Mouse (Mus musculus) kidney, adult 2 months (tissue): Measurements from ENCODE around the gene Kcnip4. TPM values are rescaled to one million over a fixed set of nuclear protein-coding genes. Genes with fewer than 3 reads are reported as not detected.

ENCODE experiments used
- DNase-seq: peaks from one replicate; pipeline ENCODE4 v3.0.0; 2021
- H3K27ac ChIP-seq: fragments of 200-500 bp; 2 replicates; pipeline ENCODE4 v1.5.1; 2012; ENCODE audit warnings: low read depth, low read length, control low read depth, inconsistent platforms; ENCODE audit not compliant: insufficient read depth
- H3K27me3 ChIP-seq: fragments of 200-500 bp; replicated peaks from 2 replicates; pipeline ENCODE4 v1.6.1; 2012; ENCODE audit warnings: mild to moderate bottlenecking, moderate library complexity, low read length, inconsistent platforms; ENCODE audit not compliant: control insufficient read depth, insufficient read depth
- H3K36me3 ChIP-seq: fragments of 200-500 bp; 2 replicates; pipeline ENCODE4 v1.6.1; 2012; ENCODE audit warnings: mild to moderate bottlenecking, moderate library complexity, low read length, inconsistent platforms; ENCODE audit not compliant: control insufficient read depth, insufficient read depth
- H3K4me1 ChIP-seq: fragments of 200-500 bp; 2 replicates; pipeline ENCODE4 v1.6.1; 2011; ENCODE audit warnings: low read length; ENCODE audit not compliant: control insufficient read depth, insufficient read depth
- H3K4me3 ChIP-seq: fragments of 200-500 bp; 2 replicates; pipeline ENCODE4 v1.5.1; 2011; ENCODE audit warnings: mild to moderate bottlenecking, low read depth, low read length, control low read depth; ENCODE audit not compliant: insufficient read depth
- CTCF ChIP-seq: fragments of 200-500 bp; conservative IDR thresholded peaks from 2 replicates; pipeline ENCODE4 v1.5.1; 2011; ENCODE audit warnings: low read depth, mild to moderate bottlenecking, control low read depth, low read length, moderate library complexity, mixed read lengths; ENCODE audit not compliant: insufficient read depth, insufficient read length
- POLR2A ChIP-seq: fragments of 200-500 bp; IDR thresholded peaks from one replicate; pipeline ENCODE4 v1.6.1; 2011; ENCODE audit warnings: low read depth, low read length, control low read depth
- WGBS: fragments of 180-500 bp; shearing (Covaris S2); methylation state at CpG from one replicate; pipeline ENCODE4 v1.1.7; 2018; 5-methylcytosine and 5-hydroxymethylcytosine counted together
- polyA plus RNA-seq: library from polyadenylated mRNA; depleted of rRNA; stranded (reverse); fragments of >200 nt; gene quantifications from 2 replicates; pipeline ENCODE4 v1.2.3, GENCODE M21; 2012

Kcnip4 gene
- polyA plus RNA-seq, 1 experiment: 0.13 TPM

GRCm38 (mm10) chr5:49285455-49286135 lies 239.1 kb downstream of the Kcnip4 start:
- Histone ChIP-seq H3K36me3 (no peaks in the 10 kb centered on the region), H3K27ac (no peak overlapping the region), H3K4me1 (no peaks in the 10 kb centered on the region), H3K27me3 (0 out of 2 replicates have a peak, but pooled peaks cover 1% of the 10 kb centered on the region), H3K4me3 (no peak overlapping the region)
- DNase-seq: no peak
- TF ChIP-seq POLR2A: no peak
- TF ChIP-seq CTCF: no peak
- WGBS: 14% methylated on average over 12 of the region's 12 CpGs

- Histone ChIP-seq H3K36me3 (no peaks in the 10 kb centered on the region), H3K4me1 (no peaks in the 10 kb centered on the region), H3K27ac (no peak overlapping the region), H3K27me3 (0 out of 2 replicates have a peak, but pooled peaks cover 1% of the 10 kb centered on the region), H3K4me3 (no peak overlapping the region)
- DNase-seq: no peak
- 40% methylated on average over 6 of the region's 6 CpGs for WGBS
- TF ChIP-seq CTCF (no peak), POLR2A (no peak)
These were observed 239.9 kb downstream of the Kcnip4 start for GRCm38 (mm10) chr5:49284776-49285175.

- TF ChIP-seq CTCF (no peak), POLR2A (no peak)
- Histone ChIP-seq H3K4me1 (no peaks in the 10 kb centered on the region), H3K4me3 (no peak overlapping the region), H3K27ac (no peak overlapping the region), H3K27me3 (0 out of 2 replicates have a peak, but pooled peaks cover 1% of the 10 kb centered on the region), H3K36me3 (no peaks in the 10 kb centered on the region)
- WGBS: 84% methylated on average over 5 of the region's 5 CpGs
- DNase-seq: no peak
These were observed 241.3 kb downstream of the Kcnip4 start for GRCm38 (mm10) chr5:49283403-49283802.

- no peak for DNase-seq
- Histone ChIP-seq H3K36me3 (no peaks in the 10 kb centered on the region), H3K4me1 (no peaks in the 10 kb centered on the region), H3K27ac (no peak overlapping the region), H3K27me3 (no peaks in the 10 kb centered on the region), H3K4me3 (no peak overlapping the region)
- TF ChIP-seq POLR2A (no peak), CTCF (no peak)
These were observed 252.8 kb downstream of the Kcnip4 start for GRCm38 (mm10) chr5:49271864-49272263.

- Histone ChIP-seq H3K4me3 (no peak overlapping the region), H3K36me3 (no peaks in the 10 kb centered on the region), H3K4me1 (no peaks in the 10 kb centered on the region), H3K27ac (no peak overlapping the region), H3K27me3 (no peaks in the 10 kb centered on the region)
- no peak for DNase-seq
- no peak for TF ChIP-seq CTCF
- no peak for TF ChIP-seq POLR2A
- 91% methylated on average over 8 of the region's 8 CpGs for WGBS
These were observed 255.9 kb downstream of the Kcnip4 start for GRCm38 (mm10) chr5:49268807-49269206.

- 63% methylated on average over 4 of the region's 4 CpGs for WGBS
- no peaks in the 10 kb centered on the region for H3K36me3 ChIP-seq
- H3K27me3 ChIP-seq: no peaks in the 10 kb centered on the region
- H3K4me3 ChIP-seq: no peak overlapping the region
- H3K27ac ChIP-seq: no peak overlapping the region
- DNase-seq: peak; percentile 2
- TF ChIP-seq CTCF (no peak), POLR2A (no peak)
- no peaks in the 10 kb centered on the region for H3K4me1 ChIP-seq
These were observed 265.4 kb downstream of the Kcnip4 start for GRCm38 (mm10) chr5:49259356-49259755.

- DNase-seq: no peak
- WGBS: 91% methylated on average over 3 of the region's 3 CpGs
- no peaks in the 10 kb centered on the region for H3K36me3 ChIP-seq
- H3K27ac ChIP-seq: no peak overlapping the region
- no peaks in the 10 kb centered on the region for H3K4me1 ChIP-seq
- no peak for TF ChIP-seq CTCF
- TF ChIP-seq POLR2A: no peak
- no peak overlapping the region for H3K4me3 ChIP-seq
- H3K27me3 ChIP-seq: no peaks in the 10 kb centered on the region
These were observed 267.9 kb downstream of the Kcnip4 start for GRCm38 (mm10) chr5:49256850-49257249.
